Mouse (Mus musculus) bone marrow macrophage, adult 2 months (primary cell): ENCODE measurements around the gene Rfc2.

ENCODE experiments used
- CTCF ChIP-seq: IDR thresholded peaks from 2 replicates; pipeline ENCODE4 v1.5.1; 2012; ENCODE audit warnings: low read depth, mild to moderate bottlenecking, low read length, moderate library complexity
- POLR2A ChIP-seq: IDR thresholded peaks from 2 replicates; pipeline ENCODE4 v1.6.1; 2012; ENCODE audit warnings: mild to moderate bottlenecking, low read depth, low read length, borderline replicate concordance

- no peak for TF ChIP-seq POLR2A
- no peak for TF ChIP-seq CTCF
Measured at GRCm38 (mm10) chr5:134606314-134606713, 25.1 kb downstream of the Rfc2 start.
